Mouse (Mus musculus): ENCODE measurements around the gene Psen1.

GRCm38 (mm10) chr12:83782669-83783068 lies 94.7 kb downstream of the Psen1 start:
- no peak for TF ChIP-seq EP300 (IDR thresholded peaks at IDR 0.05; ENCODE audit: low read depth)
- TF ChIP-seq CTCF (IDR thresholded peaks at IDR 0.05; ENCODE audit: low read depth): no peak

Data from heart, postnatal 0 days (tissue).